Mouse (Mus musculus) lung, embryonic 14.5 days (tissue): Measurements from ENCODE around the gene Plxna4. TPM values are rescaled to one million over a fixed set of nuclear protein-coding genes. Genes with fewer than 3 reads are reported as not detected.

Source experiments
- ATAC-seq: fragments of 200-750 bp; cut with Nextera tagmentation; 2 replicates; pipeline ENCODE4 v1.8.0; 2017; ENCODE audit warnings: mild to moderate bottlenecking, moderate TSS enrichment, moderate library complexity; ENCODE audit not compliant: insufficient read depth
- DNase-seq: peaks from one replicate; pipeline ENCODE4 v3.0.0-alpha.2; 2015
- H3K27ac ChIP-seq: fragments of 300-500 bp; sonication (generic); 2 replicates; pipeline ENCODE4 v1.5.1; 2014; ENCODE audit warnings: low read depth, mild to moderate bottlenecking, moderate library complexity
- H3K27me3 ChIP-seq: fragments of 300-500 bp; sonication (generic); 2 replicates; pipeline ENCODE4 v1.6.1; 2014; ENCODE audit warnings: low read length, control low read depth; ENCODE audit not compliant: insufficient read depth
- H3K36me3 ChIP-seq: fragments of 300-500 bp; sonication (generic); 2 replicates; pipeline ENCODE4 v1.6.1; 2014; ENCODE audit warnings: control low read depth; ENCODE audit not compliant: insufficient read depth
- H3K4me1 ChIP-seq: fragments of 300-500 bp; sonication (generic); 2 replicates; pipeline ENCODE4 v1.6.1; 2014; ENCODE audit warnings: antibody characterized with exemption, control low read depth; ENCODE audit not compliant: insufficient read depth
- H3K4me2 ChIP-seq: fragments of 300-500 bp; sonication (generic); 2 replicates; pipeline ENCODE4 v1.6.1; 2014; ENCODE audit warnings: mild to moderate bottlenecking
- H3K4me3 ChIP-seq: fragments of 300-500 bp; sonication (generic); 2 replicates; pipeline ENCODE4 v1.5.1; 2014; ENCODE audit warnings: low read depth, low read length
- H3K9ac ChIP-seq: fragments of 300-500 bp; sonication (generic); 2 replicates; pipeline ENCODE4 v1.6.1; 2014
- H3K9me3 ChIP-seq: fragments of 300-500 bp; sonication (generic); 2 replicates; pipeline ENCODE4 v1.6.1; 2016; ENCODE audit warnings: low read depth, low read length, control low read depth
- CTCF ChIP-seq: IDR thresholded peaks from 2 replicates; pipeline ENCODE4 v1.5.1; 2016; ENCODE audit warnings: antibody characterized with exemption, low read depth
- WGBS: fragments of 180-500 bp; shearing (Covaris S2); extraction: QIAGEN DNeasy Blood & Tissue Kit; methylation state at CpG from one replicate; pipeline ENCODE4 v1.1.7; 2014; 5-methylcytosine and 5-hydroxymethylcytosine counted together
- polyA plus RNA-seq: library from polyadenylated mRNA; unstranded; fragments of >200 nt; fragmentation: Nextera tagmentation; extraction: Ambion mirVana; gene quantifications from 2 replicates; pipeline ENCODE4 v1.2.1, GENCODE M21; 2014

Gene Plxna4
- polyA plus RNA-seq, 1 experiment from 2014 or later = 2.4 TPM

GRCm38 (mm10) chr6:32444393-32444792, 143.6 kb downstream of the Plxna4 start:
- no peaks in the 10 kb centered on the region for H3K9me3 ChIP-seq
- H3K27ac ChIP-seq = no peak overlapping the region
- no peaks in the 10 kb centered on the region for H3K36me3 ChIP-seq
- no peak for ATAC-seq
- no peak for DNase-seq
- no peak overlapping the region for H3K4me2 ChIP-seq
- 65% methylated on average over 2 of the region's 2 CpGs for WGBS
- no peak overlapping the region for H3K9ac ChIP-seq
- no peak overlapping the region for H3K4me3 ChIP-seq
- no peak for TF ChIP-seq CTCF
- H3K4me1 ChIP-seq = no peaks in the 10 kb centered on the region
- H3K27me3 ChIP-seq = no peaks in the 10 kb centered on the region

GRCm38 (mm10) chr6:32443679-32444078, 144.3 kb downstream of the Plxna4 start:
- Histone ChIP-seq H3K4me3 (no peak overlapping the region), H3K4me1 (no peaks in the 10 kb centered on the region), H3K27ac (no peak overlapping the region), H3K9ac (no peak overlapping the region), H3K4me2 (no peak overlapping the region), H3K9me3 (no peaks in the 10 kb centered on the region), H3K36me3 (no peaks in the 10 kb centered on the region), H3K27me3 (no peaks in the 10 kb centered on the region)
- WGBS = 86% methylated on average over 1 of the region's 1 CpGs
- no peak for DNase-seq
- TF ChIP-seq CTCF = no peak
- ATAC-seq = no peak

GRCm38 (mm10) chr6:32439434-32439833, 148.6 kb downstream of the Plxna4 start:
- H3K27ac ChIP-seq = no peak overlapping the region
- ATAC-seq (no peak), DNase-seq (no peak)
- no peaks in the 10 kb centered on the region for H3K36me3 ChIP-seq
- H3K4me1 ChIP-seq = no peaks in the 10 kb centered on the region
- H3K4me2 ChIP-seq = no peak overlapping the region
- TF ChIP-seq CTCF = no peak
- no peaks in the 10 kb centered on the region for H3K27me3 ChIP-seq
- H3K9ac ChIP-seq = no peak overlapping the region
- H3K9me3 ChIP-seq = no peaks in the 10 kb centered on the region
- WGBS = 72% methylated on average over 2 of the region's 2 CpGs
- H3K4me3 ChIP-seq = no peak overlapping the region

- Histone ChIP-seq H3K9me3 (no peaks in the 10 kb centered on the region), H3K27me3 (no peaks in the 10 kb centered on the region), H3K36me3 (no peaks in the 10 kb centered on the region), H3K4me1 (no peaks in the 10 kb centered on the region), H3K4me3 (no peak overlapping the region), H3K27ac (no peak overlapping the region), H3K4me2 (no peak overlapping the region), H3K9ac (no peak overlapping the region)
- 45% methylated on average over 6 of the region's 6 CpGs for WGBS
- ATAC-seq = no peak
- DNase-seq = no peak
- no peak for TF ChIP-seq CTCF
Observed at GRCm38 (mm10) chr6:32437219-32437618, 150.8 kb downstream of the Plxna4 start.

GRCm38 (mm10) chr6:32423124-32423523, 164.9 kb downstream of the Plxna4 start:
- Histone ChIP-seq H3K9me3 (no peaks in the 10 kb centered on the region), H3K9ac (no peak overlapping the region), H3K4me3 (no peak overlapping the region), H3K27ac (no peak overlapping the region), H3K36me3 (no peaks in the 10 kb centered on the region), H3K27me3 (no peaks in the 10 kb centered on the region), H3K4me2 (no peak overlapping the region), H3K4me1 (no peaks in the 10 kb centered on the region)
- ATAC-seq = no peak
- WGBS = 65% methylated on average over 2 of the region's 2 CpGs
- no peak for TF ChIP-seq CTCF
- DNase-seq = no peak

- H3K27ac ChIP-seq = no peak overlapping the region
- no peak overlapping the region for H3K4me2 ChIP-seq
- no peaks in the 10 kb centered on the region for H3K4me1 ChIP-seq
- H3K4me3 ChIP-seq = no peak overlapping the region
- H3K9ac ChIP-seq = no peak overlapping the region
- H3K36me3 ChIP-seq = no peaks in the 10 kb centered on the region
- WGBS = 62% methylated on average over 3 of the region's 3 CpGs
- no peak for TF ChIP-seq CTCF
- DNase-seq (peak; percentile 27), ATAC-seq (no peak)
- no peaks in the 10 kb centered on the region for H3K27me3 ChIP-seq
- H3K9me3 ChIP-seq = no peaks in the 10 kb centered on the region
Observed at GRCm38 (mm10) chr6:32420610-32421009, 167.4 kb downstream of the Plxna4 start.

GRCm38 (mm10) chr6:32417351-32417750, 170.6 kb downstream of the Plxna4 start:
- TF ChIP-seq CTCF = no peak
- no peaks in the 10 kb centered on the region for H3K36me3 ChIP-seq
- H3K4me3 ChIP-seq = no peak overlapping the region
- no peak overlapping the region for H3K9ac ChIP-seq
- ATAC-seq (no peak), DNase-seq (peak; percentile 53)
- H3K9me3 ChIP-seq = no peaks in the 10 kb centered on the region
- H3K27me3 ChIP-seq = no peaks in the 10 kb centered on the region
- no peak overlapping the region for H3K4me2 ChIP-seq
- no peak overlapping the region for H3K27ac ChIP-seq
- H3K4me1 ChIP-seq = no peaks in the 10 kb centered on the region
- WGBS = 63% methylated on average over 4 of the region's 4 CpGs

GRCm38 (mm10) chr6:32411325-32411724, 176.7 kb downstream of the Plxna4 start:
- H3K27ac ChIP-seq = no peak overlapping the region
- no peaks in the 10 kb centered on the region for H3K27me3 ChIP-seq
- H3K9me3 ChIP-seq = no peaks in the 10 kb centered on the region
- 53% methylated on average over 5 of the region's 5 CpGs for WGBS
- no peak overlapping the region for H3K9ac ChIP-seq
- H3K4me1 ChIP-seq = no peaks in the 10 kb centered on the region
- no peaks in the 10 kb centered on the region for H3K36me3 ChIP-seq
- ATAC-seq (no peak), DNase-seq (no peak)
- no peak overlapping the region for H3K4me2 ChIP-seq
- no peak for TF ChIP-seq CTCF
- no peak overlapping the region for H3K4me3 ChIP-seq
